Mouse (Mus musculus): ENCODE results near the gene Bphl. TPM values are rescaled to one million over a fixed set of nuclear protein-coding genes. Genes with fewer than 3 reads are reported as not detected.
A peak's percentile ranks its signal among the peaks of the same experiment; 100 is the strongest.

Bphl gene
- polyA plus RNA-seq, 1 experiment, result 27.7 TPM

GRCm38 (mm10) chr13:34038901-34039341, 1.5 kb downstream of the Bphl start:
- peak overlapping the region; percentile 53 for H3K4me3 ChIP-seq
- H3K36me3 ChIP-seq (ENCODE audit: control insufficient read depth, insufficient read depth), result no peaks in the 10 kb centered on the region
- TF ChIP-seq MYOG (IDR thresholded peaks at IDR 0.05; ENCODE audit: control insufficient read depth in 1 of 3, insufficient read depth in 1 of 3, insufficient read length in 2 of 3, low read depth in 2 of 3), result no peak
- TF ChIP-seq MYOD1 (IDR thresholded peaks at IDR 0.05; ENCODE audit: control insufficient read depth in 1 of 3, insufficient read length in 2 of 3, low read depth in 2 of 3), result no peak
- TF ChIP-seq TCF3 (IDR thresholded peaks at IDR 0.05; ENCODE audit: insufficient read length, low read depth), result no peak
- TF ChIP-seq MAX (IDR thresholded peaks at IDR 0.05; ENCODE audit: low read depth), result no peak
- no peak for TF ChIP-seq TCF12 (IDR thresholded peaks at IDR 0.05; ENCODE audit: insufficient read depth, poor library complexity, severe bottlenecking)
- TF ChIP-seq USF1 (IDR thresholded peaks at IDR 0.05; ENCODE audit: low read depth), result no peak
- no peak for TF ChIP-seq POLR2A (IDR thresholded peaks at IDR 0.05; ENCODE audit: insufficient read length, low read depth)
- TF ChIP-seq E2F4 (IDR thresholded peaks at IDR 0.05; ENCODE audit: insufficient read depth), result no peak
- no peak for TF ChIP-seq POLR2AphosphoS2 (IDR thresholded peaks at IDR 0.05; ENCODE audit: insufficient read length, low read depth)

GRCm38 (mm10) chr13:34040091-34040490, 2.7 kb downstream of the Bphl start:
- H3ac ChIP-seq (ENCODE audit: control insufficient read depth, insufficient read length), result no peak overlapping the region
- H3K36me3 ChIP-seq (ENCODE audit: control insufficient read depth, insufficient read depth), result no peaks in the 10 kb centered on the region
- peaks cover 6% of the 10 kb centered on the region for H3K79me2 ChIP-seq (ENCODE audit: control insufficient read depth, insufficient read depth)
- TF ChIP-seq REST (IDR thresholded peaks at IDR 0.05; ENCODE audit: insufficient read depth, insufficient read length), result no peak
- no peak for TF ChIP-seq CEBPB (IDR thresholded peaks at IDR 0.05; ENCODE audit: insufficient read depth, poor library complexity, severe bottlenecking)
- TF ChIP-seq POLR2A (IDR thresholded peaks at IDR 0.05; ENCODE audit: insufficient read length, low read depth), result no peak
- no peak for TF ChIP-seq USF1 (IDR thresholded peaks at IDR 0.05; ENCODE audit: low read depth)
- no peak for TF ChIP-seq POLR2AphosphoS2 (IDR thresholded peaks at IDR 0.05; ENCODE audit: insufficient read length, low read depth)
- no peak for TF ChIP-seq SRF (IDR thresholded peaks at IDR 0.05; ENCODE audit: control insufficient read depth, insufficient read length, low read depth)
- no peak for TF ChIP-seq MYOG (IDR thresholded peaks at IDR 0.05; ENCODE audit: control insufficient read depth in 1 of 3, insufficient read depth in 1 of 3, insufficient read length in 2 of 3, low read depth in 2 of 3)
- TF ChIP-seq TCF3 (IDR thresholded peaks at IDR 0.05; ENCODE audit: insufficient read length, low read depth), result no peak
- TF ChIP-seq TCF12 (IDR thresholded peaks at IDR 0.05; ENCODE audit: insufficient read depth, poor library complexity, severe bottlenecking), result no peak
- no peak for TF ChIP-seq MAX (IDR thresholded peaks at IDR 0.05; ENCODE audit: low read depth)
- TF ChIP-seq E2F4 (IDR thresholded peaks at IDR 0.05; ENCODE audit: insufficient read depth), result no peak
- TF ChIP-seq MYOD1 (IDR thresholded peaks at IDR 0.05; ENCODE audit: control insufficient read depth in 1 of 3, insufficient read length in 2 of 3, low read depth in 2 of 3), result no peak
- no peak overlapping the region for H3K4me2 ChIP-seq (ENCODE audit: low read depth)
- no peaks in the 10 kb centered on the region for H3K27me3 ChIP-seq (ENCODE audit: control insufficient read depth, insufficient read depth, insufficient read length)
- no peak overlapping the region for H3K4me3 ChIP-seq

More at GRCm38 (mm10) chr13:34038901-34039341, 1.5 kb downstream of the Bphl start:
- Histone ChIP-seq H3K79me2 (ENCODE audit: control insufficient read depth, insufficient read depth) (peaks cover 6% of the 10 kb centered on the region), H3K27me3 (ENCODE audit: control insufficient read depth, insufficient read depth, insufficient read length) (no peaks in the 10 kb centered on the region), H3ac (ENCODE audit: control insufficient read depth, insufficient read length) (no peak overlapping the region), H3K4me2 (ENCODE audit: low read depth) (peak overlapping the region; percentile 94)

DNA sequence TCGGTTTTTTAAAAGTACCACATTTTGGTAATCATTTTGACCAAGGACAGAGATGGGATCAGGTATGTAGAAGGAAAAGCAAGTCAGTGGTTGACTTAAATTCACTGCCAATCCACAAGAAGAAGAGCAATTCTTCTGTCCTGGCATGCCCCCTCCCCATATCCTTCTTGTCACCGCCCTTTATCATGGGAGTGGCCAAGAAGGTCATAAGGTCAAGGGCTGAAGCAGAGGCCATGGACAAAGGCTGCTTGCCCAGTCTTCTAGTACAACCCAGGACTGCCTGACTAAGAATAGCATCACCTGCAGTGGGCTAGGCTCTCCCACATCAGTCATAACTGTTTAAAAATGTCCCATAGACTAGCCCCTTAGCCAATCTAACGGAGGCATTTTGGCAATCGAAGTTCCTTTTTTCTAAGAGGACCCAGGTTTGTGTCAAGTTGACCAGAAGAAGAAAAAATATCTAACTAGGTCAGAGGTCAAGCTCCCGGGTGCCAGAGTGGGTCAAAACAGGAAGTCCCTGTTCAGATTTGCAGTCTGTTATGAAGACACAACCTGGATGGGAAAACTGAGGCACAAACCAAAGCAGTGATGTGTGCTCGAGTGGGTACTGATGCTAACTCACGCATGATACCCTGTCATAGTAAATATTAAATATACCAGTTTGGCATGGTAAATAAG, 6.5 kb downstream of the Bphl start:
- H3K4me3 ChIP-seq, result no peak overlapping the region
- no peaks in the 10 kb centered on the region for H3K27me3 ChIP-seq (ENCODE audit: control insufficient read depth, insufficient read depth, insufficient read length)
- no peaks in the 10 kb centered on the region for H3K79me2 ChIP-seq (ENCODE audit: control insufficient read depth, insufficient read depth)
- H3K36me3 ChIP-seq (ENCODE audit: control insufficient read depth, insufficient read depth), result no peaks in the 10 kb centered on the region
- TF ChIP-seq SRF (IDR thresholded peaks at IDR 0.05; ENCODE audit: control insufficient read depth, insufficient read length, low read depth), result no peak
- TF ChIP-seq TCF3 (IDR thresholded peaks at IDR 0.05; ENCODE audit: insufficient read length, low read depth), result no peak
- no peak for TF ChIP-seq CEBPB (IDR thresholded peaks at IDR 0.05; ENCODE audit: insufficient read depth, poor library complexity, severe bottlenecking)
- TF ChIP-seq POLR2AphosphoS2 (IDR thresholded peaks at IDR 0.05; ENCODE audit: insufficient read length, low read depth), result no peak
- H3ac ChIP-seq (ENCODE audit: control insufficient read depth, insufficient read length), result no peak overlapping the region
- H3K4me2 ChIP-seq (ENCODE audit: low read depth), result no peak overlapping the region

GRCm38 (mm10) chr13:34045511-34046249, 8.3 kb downstream of the Bphl start:
- no peak overlapping the region for H3ac ChIP-seq (ENCODE audit: control insufficient read depth, insufficient read length)
- TF ChIP-seq MYOD1 (IDR thresholded peaks at IDR 0.05; ENCODE audit: control insufficient read depth in 1 of 3, insufficient read length in 2 of 3, low read depth in 2 of 3) (no peak), REST (IDR thresholded peaks at IDR 0.05; ENCODE audit: insufficient read depth, insufficient read length) (no peak), POLR2AphosphoS2 (IDR thresholded peaks at IDR 0.05; ENCODE audit: insufficient read length, low read depth) (no peak), TCF3 (IDR thresholded peaks at IDR 0.05; ENCODE audit: insufficient read length, low read depth) (no peak), CEBPB (IDR thresholded peaks at IDR 0.05; ENCODE audit: insufficient read depth, poor library complexity, severe bottlenecking) (no peak), E2F4 (IDR thresholded peaks at IDR 0.05; ENCODE audit: insufficient read depth) (no peak), TCF12 (IDR thresholded peaks at IDR 0.05; ENCODE audit: insufficient read depth, poor library complexity, severe bottlenecking) (no peak), USF1 (IDR thresholded peaks at IDR 0.05; ENCODE audit: low read depth) (no peak), MYOG (IDR thresholded peaks at IDR 0.05; ENCODE audit: control insufficient read depth in 1 of 3, insufficient read depth in 1 of 3, insufficient read length in 2 of 3, low read depth in 2 of 3) (no peak), MAX (IDR thresholded peaks at IDR 0.05; ENCODE audit: low read depth) (no peak), SRF (IDR thresholded peaks at IDR 0.05; ENCODE audit: control insufficient read depth, insufficient read length, low read depth) (no peak), POLR2A (IDR thresholded peaks at IDR 0.05; ENCODE audit: insufficient read length, low read depth) (no peak)
- H3K4me3 ChIP-seq, result no peak overlapping the region
- no peaks in the 10 kb centered on the region for H3K27me3 ChIP-seq (ENCODE audit: control insufficient read depth, insufficient read depth, insufficient read length)
- no peaks in the 10 kb centered on the region for H3K36me3 ChIP-seq (ENCODE audit: control insufficient read depth, insufficient read depth)
- H3K4me2 ChIP-seq (ENCODE audit: low read depth), result no peak overlapping the region
- H3K79me2 ChIP-seq (ENCODE audit: control insufficient read depth, insufficient read depth), result no peaks in the 10 kb centered on the region

Data from myocyte (in vitro differentiated cells).